22 mouse cellular contexts compared by ENCODE assay signal in the genomic region with DNA sequence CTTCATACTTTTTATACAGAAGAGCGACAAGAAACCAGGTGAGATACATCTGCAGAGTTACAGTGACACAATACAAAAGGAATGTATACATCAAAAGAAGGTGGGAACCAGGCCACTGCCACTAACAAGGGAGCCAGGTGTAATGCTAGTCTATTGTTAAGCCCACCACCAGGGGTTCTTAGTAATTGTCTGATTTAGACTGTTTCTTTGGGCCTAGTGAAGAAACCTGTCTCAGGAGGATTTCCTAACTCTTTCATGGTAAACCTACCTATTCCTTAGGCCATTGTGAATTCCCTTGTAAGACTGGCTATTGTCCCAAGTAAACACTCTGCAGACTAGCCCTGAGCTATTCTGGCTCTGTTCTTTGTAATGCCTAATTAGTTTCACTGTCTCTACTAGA. TPM values are rescaled to one million over a fixed set of nuclear protein-coding genes. Genes with fewer than 3 reads are reported as not detected.
"Had no signal": no experiment of that assay in that cellular context is flagged by ENCODE, and none has a peak within 500 bp of the region (broad histone marks: within the 10 kb centered on the region; RNA-seq: fewer than 3 reads in every experiment).

No protein-coding gene starts in this region.

RNA-seq across cellular contexts. Expression of a gene that starts 7.1 kb away (rescaled TPM):
- polyA plus RNA-seq: cortical plate, adult 2 months; embryonic facial prominence, embryonic 10.5 days; embryonic facial prominence, embryonic 11.5 days; embryonic facial prominence, embryonic 12.5 days; embryonic facial prominence, embryonic 13.5 days; embryonic facial prominence, embryonic 14.5 days; embryonic facial prominence, embryonic 15.5 days; erythroblast, embryonic 14.5 days; forebrain, embryonic 10.5 days; forebrain, embryonic 11.5 days; forebrain, embryonic 12.5 days; forebrain, embryonic 13.5 days; forebrain, embryonic 14.5 days; forebrain, embryonic 15.5 days; forebrain, embryonic 16.5 days; forebrain, postnatal 0 days; frontal cortex, adult 2 months; gonadal fat pad, adult 2 months; heart, adult 2 months; heart, embryonic 10.5 days; heart, embryonic 11.5 days; heart, embryonic 12.5 days had no signal

RNA-seq across cellular contexts. Expression of a gene that starts 8.0 kb away (rescaled TPM):
- polyA plus RNA-seq: cortical plate, adult 2 months; embryonic facial prominence, embryonic 10.5 days; embryonic facial prominence, embryonic 11.5 days; embryonic facial prominence, embryonic 12.5 days; embryonic facial prominence, embryonic 13.5 days; embryonic facial prominence, embryonic 14.5 days; embryonic facial prominence, embryonic 15.5 days; erythroblast, embryonic 14.5 days; forebrain, embryonic 10.5 days; forebrain, embryonic 11.5 days; forebrain, embryonic 12.5 days; forebrain, embryonic 13.5 days; forebrain, embryonic 14.5 days; forebrain, embryonic 15.5 days; forebrain, embryonic 16.5 days; forebrain, postnatal 0 days; frontal cortex, adult 2 months; gonadal fat pad, adult 2 months; heart, adult 2 months; heart, embryonic 10.5 days; heart, embryonic 11.5 days; heart, embryonic 12.5 days had no signal

RNA-seq across cellular contexts. Expression of a gene that starts 22.3 kb away (rescaled TPM):
- polyA plus RNA-seq: cortical plate, adult 2 months; embryonic facial prominence, embryonic 10.5 days; embryonic facial prominence, embryonic 11.5 days; embryonic facial prominence, embryonic 12.5 days; embryonic facial prominence, embryonic 13.5 days; embryonic facial prominence, embryonic 14.5 days; embryonic facial prominence, embryonic 15.5 days; erythroblast, embryonic 14.5 days; forebrain, embryonic 10.5 days; forebrain, embryonic 11.5 days; forebrain, embryonic 12.5 days; forebrain, embryonic 13.5 days; forebrain, embryonic 14.5 days; forebrain, embryonic 15.5 days; forebrain, embryonic 16.5 days; forebrain, postnatal 0 days; frontal cortex, adult 2 months; gonadal fat pad, adult 2 months; heart, adult 2 months; heart, embryonic 10.5 days; heart, embryonic 11.5 days; heart, embryonic 12.5 days had no signal

RNA-seq across cellular contexts. Expression of a gene that starts 28.4 kb away (rescaled TPM):
- polyA plus RNA-seq: cortical plate, adult 2 months; embryonic facial prominence, embryonic 11.5 days; embryonic facial prominence, embryonic 12.5 days; embryonic facial prominence, embryonic 13.5 days; embryonic facial prominence, embryonic 14.5 days; embryonic facial prominence, embryonic 15.5 days; erythroblast, embryonic 14.5 days; forebrain, embryonic 11.5 days; forebrain, embryonic 13.5 days; forebrain, embryonic 14.5 days; forebrain, embryonic 15.5 days; forebrain, embryonic 16.5 days; forebrain, postnatal 0 days; frontal cortex, adult 2 months; gonadal fat pad, adult 2 months; heart, adult 2 months; heart, embryonic 11.5 days; heart, embryonic 12.5 days had no signal

RNA-seq across cellular contexts. Expression of a gene that starts 33.6 kb away (rescaled TPM):
- polyA plus RNA-seq: cortical plate, adult 2 months; embryonic facial prominence, embryonic 10.5 days; embryonic facial prominence, embryonic 11.5 days; embryonic facial prominence, embryonic 12.5 days; embryonic facial prominence, embryonic 13.5 days; embryonic facial prominence, embryonic 14.5 days; embryonic facial prominence, embryonic 15.5 days; erythroblast, embryonic 14.5 days; forebrain, embryonic 10.5 days; forebrain, embryonic 11.5 days; forebrain, embryonic 12.5 days; forebrain, embryonic 13.5 days; forebrain, embryonic 14.5 days; forebrain, embryonic 15.5 days; forebrain, embryonic 16.5 days; forebrain, postnatal 0 days; frontal cortex, adult 2 months; gonadal fat pad, adult 2 months; heart, adult 2 months; heart, embryonic 10.5 days; heart, embryonic 11.5 days; heart, embryonic 12.5 days had no signal
